Mouse (Mus musculus) midbrain, embryonic 16.5 days (tissue): ENCODE data around the gene Syne4. TPM values are rescaled to one million over a fixed set of nuclear protein-coding genes. Genes with fewer than 3 reads are reported as not detected.
A peak's percentile ranks its signal among the peaks of the same experiment; 100 is the strongest.

ENCODE experiments used
- ATAC-seq: fragments of 200-750 bp; cut with Nextera tagmentation; 2 replicates; pipeline ENCODE4 v1.8.0; 2017; ENCODE audit warnings: moderate TSS enrichment
- H3K27ac ChIP-seq: fragments of 300-500 bp; sonication (generic); 2 replicates; pipeline ENCODE4 v1.5.1; 2014; ENCODE audit warnings: mild to moderate bottlenecking, low read length, mixed read lengths
- H3K27me3 ChIP-seq: fragments of 300-500 bp; sonication (generic); 2 replicates; pipeline ENCODE4 v1.6.1; 2014; ENCODE audit warnings: low read depth, low read length, mixed read lengths; ENCODE audit not compliant: control insufficient read depth, insufficient read depth
- H3K36me3 ChIP-seq: fragments of 300-500 bp; sonication (generic); 2 replicates; pipeline ENCODE4 v1.6.1; 2014; ENCODE audit warnings: mild to moderate bottlenecking, low read length, moderate library complexity, mixed read lengths; ENCODE audit not compliant: control insufficient read depth, insufficient read depth
- H3K4me1 ChIP-seq: fragments of 300-500 bp; sonication (generic); 2 replicates; pipeline ENCODE4 v1.6.1; 2014; ENCODE audit warnings: mild to moderate bottlenecking, low read length, mixed read lengths; ENCODE audit not compliant: control insufficient read depth, insufficient read depth
- H3K4me2 ChIP-seq: fragments of 300-500 bp; sonication (generic); 2 replicates; pipeline ENCODE4 v1.6.1; 2014; ENCODE audit warnings: mild to moderate bottlenecking, low read length, mixed read lengths
- H3K4me3 ChIP-seq: fragments of 300-500 bp; sonication (generic); 2 replicates; pipeline ENCODE4 v1.5.1; 2014; ENCODE audit warnings: low read depth, mild to moderate bottlenecking, low read length, moderate library complexity, mixed read lengths
- H3K9ac ChIP-seq: fragments of 300-500 bp; sonication (generic); 2 replicates; pipeline ENCODE4 v1.6.1; 2014; ENCODE audit warnings: low read depth, low read length, mixed read lengths
- H3K9me3 ChIP-seq: fragments of 300-500 bp; sonication (generic); replicated peaks from 2 replicates; pipeline ENCODE4 v1.6.1; 2014; ENCODE audit warnings: mild to moderate bottlenecking, low read length, mixed read lengths; ENCODE audit not compliant: control insufficient read depth, poor library complexity, severe bottlenecking
- WGBS: fragments of 180-500 bp; shearing (Covaris S2); extraction: QIAGEN DNeasy Blood & Tissue Kit; methylation state at CpG from one replicate; pipeline ENCODE4 v1.1.7; 2014; 5-methylcytosine and 5-hydroxymethylcytosine counted together
- polyA plus RNA-seq: library from polyadenylated mRNA; unstranded; fragments of >200 nt; fragmentation: Nextera tagmentation; extraction: Ambion mirVana; gene quantifications from 2 replicates; pipeline ENCODE4 v1.2.1, GENCODE M21; 2015

Gene Syne4
- polyA plus RNA-seq, 1 experiment from 2014 or later, result 16.0 TPM

DNA sequence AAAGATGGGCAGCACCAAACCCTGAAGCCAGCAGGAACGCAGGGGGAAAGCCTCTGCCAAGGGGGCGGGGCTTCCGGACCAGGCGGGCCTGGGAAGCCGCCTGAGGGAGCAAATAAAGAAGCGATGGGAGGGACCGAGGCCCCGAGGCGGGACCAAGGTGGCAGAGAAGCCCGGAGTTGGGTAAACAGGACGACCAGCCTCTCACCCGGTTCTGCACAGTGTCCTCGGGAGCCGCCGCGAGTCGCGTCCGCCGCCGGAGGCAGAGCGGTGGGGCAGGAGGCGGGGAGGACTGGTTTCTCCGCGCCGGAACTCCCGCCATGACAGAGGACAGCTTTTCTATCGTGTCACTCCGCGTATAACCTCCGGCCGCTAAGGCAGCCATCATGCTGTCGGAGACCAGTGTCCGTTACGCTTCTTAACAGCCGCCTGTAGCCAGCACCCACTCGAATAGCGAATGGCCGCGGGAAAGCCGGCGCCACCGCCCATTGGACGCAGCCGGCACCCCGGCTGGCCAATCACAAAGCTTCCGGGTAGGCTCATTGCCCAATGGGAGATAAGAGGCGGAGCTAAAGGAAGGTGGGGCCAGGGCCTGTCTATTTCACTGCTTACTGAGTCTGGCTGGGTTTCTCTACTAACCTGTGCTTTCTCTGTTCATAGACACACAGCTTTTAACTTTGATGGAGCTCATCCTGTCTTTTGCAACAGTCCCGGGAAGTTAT is 34.5 kb upstream of the Syne4 start, which contains the start of the genes Thap8 and Wdr62:
TSS of gene Thap8 (plus strand) at position 144 of the 719 bp plus-strand sequence.
TSS of gene Wdr62 (minus strand) at position 469 of the 719 bp plus-strand sequence.
- H3K4me1 ChIP-seq, result peaks cover 6% of the 10 kb centered on the region; the same call in 1 of the 2 replicates
- no peaks in the 10 kb centered on the region for H3K36me3 ChIP-seq
- peak within 1 kb of the TSS; percentile 98 for H3K27ac ChIP-seq
- ATAC-seq, result peak; percentile 97
- peak within 1 kb of the TSS; percentile 82 for H3K9ac ChIP-seq
- no peaks in the 10 kb centered on the region for H3K9me3 ChIP-seq
- no peaks in the 10 kb centered on the region for H3K27me3 ChIP-seq
- H3K4me3 ChIP-seq, result peak within 1 kb of the TSS; percentile 69
- H3K4me2 ChIP-seq, result peak within 1 kb of the TSS; percentile 97
- under 1% methylated on average over 49 of the region's 49 CpGs for WGBS

GRCm38 (mm10) chr7:30280670-30281138 is 33.9 kb upstream of the Syne4 start:
- H3K27ac ChIP-seq, result peak overlapping the region; percentile 98
- peak; percentile 90 for ATAC-seq
- H3K27me3 ChIP-seq, result no peaks in the 10 kb centered on the region
- H3K9ac ChIP-seq, result peak overlapping the region; percentile 82
- no peaks in the 10 kb centered on the region for H3K36me3 ChIP-seq
- H3K4me3 ChIP-seq, result peak overlapping the region; percentile 69
- H3K4me2 ChIP-seq, result peak overlapping the region; percentile 97
- no peaks in the 10 kb centered on the region for H3K9me3 ChIP-seq
- under 1% methylated on average over 20 of the region's 20 CpGs for WGBS
- peaks cover 6% of the 10 kb centered on the region; the same call in 1 of the 2 replicates for H3K4me1 ChIP-seq

DNA sequence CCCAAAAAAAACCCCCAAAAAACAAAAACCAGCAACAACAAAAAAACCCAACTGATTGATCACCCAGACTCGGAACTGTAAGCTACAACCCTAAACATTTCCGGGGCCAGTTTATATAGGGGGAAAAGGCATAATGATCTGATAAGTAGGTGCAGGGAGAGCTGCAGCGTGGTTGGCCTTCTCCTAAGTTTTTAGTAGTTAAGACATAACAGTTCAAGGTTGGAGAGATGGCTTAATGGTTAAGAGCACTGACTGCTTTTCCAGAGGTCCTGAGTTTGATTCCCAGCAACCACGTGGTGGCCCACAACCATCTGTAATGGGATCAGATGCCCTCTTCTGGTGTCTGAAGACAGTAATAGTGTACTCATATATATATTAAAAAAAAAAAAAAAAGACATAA is 33.1 kb upstream of the Syne4 start:
- H3K27me3 ChIP-seq, result no peaks in the 10 kb centered on the region
- no peak for ATAC-seq
- H3K36me3 ChIP-seq, result no peaks in the 10 kb centered on the region
- no peak overlapping the region; the same call in 1 of the 2 replicates for H3K4me3 ChIP-seq
- H3K4me2 ChIP-seq, result peak overlapping the region; percentile 97
- H3K27ac ChIP-seq, result peak overlapping the region; percentile 98
- WGBS, result 85% methylated on average over 4 of the region's 4 CpGs
- no peaks in the 10 kb centered on the region for H3K9me3 ChIP-seq
- peaks cover 6% of the 10 kb centered on the region; the same call in 1 of the 2 replicates for H3K4me1 ChIP-seq
- H3K9ac ChIP-seq, result no peak overlapping the region

DNA sequence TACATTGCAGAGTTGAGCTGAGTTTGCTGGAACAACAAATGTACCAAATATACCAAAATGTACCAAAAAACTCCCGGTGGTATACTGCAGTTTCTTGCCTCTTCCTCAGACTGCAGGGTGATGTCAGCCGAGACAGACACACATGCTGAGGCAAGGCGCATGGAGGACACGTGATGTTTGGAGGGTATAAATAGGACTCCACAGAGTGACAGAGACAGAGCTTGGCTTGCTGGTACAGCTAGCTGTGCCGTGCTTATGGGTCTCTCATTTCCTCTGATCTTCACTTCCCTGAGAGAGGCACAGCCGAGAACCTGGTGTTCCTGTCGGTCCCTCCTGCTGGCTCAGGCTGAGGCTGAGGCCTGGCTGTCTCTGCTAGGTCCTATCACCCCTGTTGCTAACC is 31.9 kb upstream of the Syne4 start:
- Histone ChIP-seq H3K9ac (no peak overlapping the region), H3K9me3 (no peaks in the 10 kb centered on the region), H3K27me3 (no peaks in the 10 kb centered on the region), H3K27ac (no peak overlapping the region), H3K4me3 (no peak overlapping the region), H3K4me1 (peaks cover 6% of the 10 kb centered on the region; the same call in 1 of the 2 replicates), H3K36me3 (no peaks in the 10 kb centered on the region), H3K4me2 (no peak overlapping the region)
- no peak for ATAC-seq
- 84% methylated on average over 7 of the region's 7 CpGs for WGBS

DNA sequence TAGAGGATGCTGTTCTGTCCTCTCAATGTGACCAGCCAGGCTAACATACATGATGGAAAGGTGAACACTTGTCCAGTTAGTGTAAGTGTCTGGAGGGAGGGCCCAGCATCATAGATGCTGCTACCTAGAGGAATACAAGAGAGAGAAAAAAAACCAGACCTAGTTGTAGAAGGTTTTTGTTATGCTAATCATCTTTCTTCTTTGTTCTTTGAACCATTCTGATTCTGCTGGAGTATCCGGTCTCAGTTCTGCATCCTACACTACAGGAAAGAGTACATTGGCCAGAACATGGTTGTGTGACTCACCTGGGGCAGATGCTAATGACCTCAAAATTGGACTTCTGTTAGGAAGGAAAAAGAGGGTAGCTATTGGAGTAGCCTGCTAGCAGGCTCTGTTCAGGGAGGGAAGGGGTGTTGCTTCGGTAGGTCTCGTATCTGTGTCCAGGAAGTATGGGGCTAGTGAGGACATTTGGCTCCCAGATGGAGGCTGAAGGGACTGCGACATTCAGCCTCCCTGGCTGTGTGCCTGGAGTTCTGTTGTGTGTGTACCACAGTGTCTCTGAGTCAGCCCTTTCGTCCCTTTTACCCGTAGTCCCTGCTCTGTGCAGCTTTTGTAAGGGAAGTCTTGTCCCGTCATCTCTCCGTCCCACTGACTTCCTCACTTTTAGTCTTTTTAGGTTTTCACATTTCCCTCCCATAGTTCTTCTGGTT is 27.8 kb upstream of the Syne4 start:
- no peak for ATAC-seq
- no peaks in the 10 kb centered on the region for H3K27me3 ChIP-seq
- WGBS, result 66% methylated on average over 8 of the region's 8 CpGs
- H3K27ac ChIP-seq, result no peak overlapping the region
- no peaks in the 10 kb centered on the region for H3K36me3 ChIP-seq
- H3K9me3 ChIP-seq, result no peaks in the 10 kb centered on the region
- H3K4me1 ChIP-seq, result peaks cover 5% of the 10 kb centered on the region; the same call in 1 of the 2 replicates
- no peak overlapping the region for H3K4me2 ChIP-seq
- no peak overlapping the region for H3K9ac ChIP-seq
- no peak overlapping the region for H3K4me3 ChIP-seq

DNA sequence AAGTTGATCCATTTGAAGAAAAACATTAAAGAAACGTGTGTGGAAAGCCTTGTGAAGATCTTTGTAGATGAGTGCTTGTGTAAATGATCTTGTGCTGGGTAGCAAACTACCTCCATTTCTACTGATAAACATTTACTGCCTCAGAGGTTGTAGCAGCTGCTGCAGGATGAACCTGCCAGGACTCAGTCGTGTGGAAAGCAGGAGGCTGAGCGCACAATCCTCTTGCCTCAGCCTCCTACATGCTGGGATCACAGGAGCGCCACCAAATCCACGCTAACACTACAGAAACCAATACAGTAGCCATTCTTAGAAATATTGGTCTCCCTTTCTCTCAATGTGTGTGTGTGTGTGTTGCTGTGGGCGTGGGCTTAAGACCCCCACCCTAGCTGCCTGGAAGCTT is 26.6 kb upstream of the Syne4 start:
- no peak overlapping the region for H3K4me3 ChIP-seq
- H3K9me3 ChIP-seq, result no peaks in the 10 kb centered on the region
- H3K36me3 ChIP-seq, result no peaks in the 10 kb centered on the region
- H3K4me1 ChIP-seq, result peaks cover 12% of the 10 kb centered on the region
- WGBS, result 67% methylated on average over 6 of the region's 6 CpGs
- no peak overlapping the region for H3K4me2 ChIP-seq
- ATAC-seq, result no peak
- H3K9ac ChIP-seq, result no peak overlapping the region
- no peak overlapping the region for H3K27ac ChIP-seq
- no peaks in the 10 kb centered on the region for H3K27me3 ChIP-seq

- no peak overlapping the region for H3K9ac ChIP-seq
- H3K27me3 ChIP-seq, result no peaks in the 10 kb centered on the region
- H3K4me2 ChIP-seq, result no peak overlapping the region
- WGBS, result 71% methylated on average over 7 of the region's 7 CpGs
- no peak overlapping the region for H3K4me3 ChIP-seq
- peaks cover 21% of the 10 kb centered on the region for H3K4me1 ChIP-seq
- H3K27ac ChIP-seq, result no peak overlapping the region
- no peaks in the 10 kb centered on the region for H3K36me3 ChIP-seq
- ATAC-seq, result no peak
- H3K9me3 ChIP-seq, result no peaks in the 10 kb centered on the region
Observed at GRCm38 (mm10) chr7:30289071-30289713, 25.4 kb upstream of the Syne4 start.

DNA sequence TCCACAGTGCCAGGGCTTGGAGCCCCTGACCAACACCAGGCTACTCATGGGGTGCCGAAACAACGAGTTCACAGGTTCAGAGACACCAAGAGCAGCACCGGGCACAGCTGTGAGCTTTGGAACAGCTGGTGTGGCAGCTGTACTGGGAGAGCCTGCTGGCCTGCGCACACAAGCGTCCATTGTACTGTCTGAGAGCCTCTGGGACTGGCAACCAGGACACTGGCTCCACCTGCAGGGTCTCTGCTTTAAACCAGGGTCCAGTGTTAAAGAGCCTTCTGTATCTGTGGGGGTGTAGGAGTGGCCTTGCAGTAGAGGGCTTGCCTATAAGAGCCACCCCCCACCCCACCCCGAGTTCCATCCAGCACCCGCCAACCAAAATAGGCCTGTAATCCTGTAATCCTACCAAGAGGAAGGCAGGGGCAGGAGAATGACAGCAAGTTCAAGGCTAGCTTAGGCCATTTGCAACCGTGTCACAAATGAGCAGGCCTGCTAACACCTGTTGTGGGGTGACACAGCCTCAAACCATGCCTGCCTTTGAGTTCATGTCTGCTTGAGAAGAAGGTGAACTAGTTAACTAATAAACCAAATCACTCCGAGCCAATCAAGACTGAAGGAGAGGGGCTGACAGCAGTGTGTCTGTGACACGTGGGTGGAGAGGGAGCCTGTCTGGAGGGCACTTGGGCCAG is 24.8 kb upstream of the Syne4 start:
- ATAC-seq, result no peak; the same call in 1 of the 2 replicates
- H3K9ac ChIP-seq, result no peak overlapping the region
- 47% methylated on average over 10 of the region's 10 CpGs for WGBS
- no peaks in the 10 kb centered on the region for H3K36me3 ChIP-seq
- no peaks in the 10 kb centered on the region for H3K9me3 ChIP-seq
- H3K27me3 ChIP-seq, result no peaks in the 10 kb centered on the region
- H3K4me3 ChIP-seq, result no peak overlapping the region
- H3K4me2 ChIP-seq, result no peak overlapping the region
- no peak overlapping the region for H3K27ac ChIP-seq
- peaks cover 28% of the 10 kb centered on the region for H3K4me1 ChIP-seq
